Mouse (Mus musculus) testis, adult 2 months (tissue): Measurements from ENCODE around the gene Wwtr1.

ENCODE experiments used
- CTCF ChIP-seq: fragments of 200-500 bp; IDR thresholded peaks from 2 replicates; pipeline ENCODE4 v1.5.1; 2012; ENCODE audit warnings: low read depth, mild to moderate bottlenecking, inconsistent platforms, low read length, moderate library complexity; ENCODE audit not compliant: control insufficient read depth, insufficient read depth, insufficient replicate concordance
- POLR2A ChIP-seq: fragments of 200-500 bp; IDR thresholded peaks from 2 replicates; pipeline ENCODE4 v1.6.1; 2012; ENCODE audit warnings: low read depth, mild to moderate bottlenecking, inconsistent platforms, low read length, moderate library complexity; ENCODE audit not compliant: control insufficient read depth

DNA sequence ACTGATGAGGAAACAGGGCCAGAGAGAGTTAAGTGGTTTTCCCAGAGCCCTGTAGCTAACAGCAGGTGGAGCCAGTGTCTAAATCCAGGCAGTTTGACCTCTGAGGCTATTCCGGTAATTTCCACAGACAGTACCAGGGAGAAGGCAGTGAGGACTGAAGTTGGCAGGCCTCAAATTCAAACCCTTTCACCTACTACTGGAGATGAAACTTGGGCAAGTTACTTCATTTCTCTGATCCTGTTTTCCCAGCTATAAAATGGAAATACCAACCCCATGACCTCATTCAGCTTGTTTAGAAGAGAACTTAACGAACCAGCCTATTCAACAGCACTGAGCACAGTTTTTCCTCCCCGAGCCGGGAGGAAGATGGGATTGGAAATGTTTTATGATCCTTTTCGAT, 105.4 kb downstream of the Wwtr1 start:
- TF ChIP-seq POLR2A (no peak), CTCF (no peak; the same call in 1 of the 2 replicates)
